Mouse (Mus musculus) MEL (cell line): Measurements from ENCODE around the gene Mrgpra6. TPM values are rescaled to one million over a fixed set of nuclear protein-coding genes. Genes with fewer than 3 reads are reported as not detected.
A peak's percentile ranks its signal among the peaks of the same experiment; 100 is the strongest.

ENCODE experiments used
- DNase-seq: peaks from one replicate; pipeline ENCODE4 v3.0.0; 2011; ENCODE audit warnings: low read depth, low spot score
- H3K27ac ChIP-seq: 2 replicates; pipeline ENCODE4 v1.5.1; 2012; ENCODE audit warnings: low read depth, mild to moderate bottlenecking, control low read depth, low read length, moderate library complexity; ENCODE audit not compliant: control insufficient read depth
- H3K27me3 ChIP-seq, 2 experiments: fragments of 150-350 bp in 1 of 2; sonication (generic) in 1 of 2; 2 replicates each; pipeline ENCODE4 v1.6.1; 2012; ENCODE audit warnings: low read length in 2 of 2, mild to moderate bottlenecking in 2 of 2, improper control_type of control experiment in 1 of 2, moderate library complexity in 1 of 2; ENCODE audit not compliant: insufficient read depth in 2 of 2, control insufficient read depth in 1 of 2
- H3K36me3 ChIP-seq, 2 experiments: 2 replicates each; pipeline ENCODE4 v1.6.1; 2012 to 2014; ENCODE audit warnings: low read length in 2 of 2, improper control_type of control experiment in 1 of 2, inconsistent platforms in 1 of 2, mild to moderate bottlenecking in 1 of 2; ENCODE audit not compliant: insufficient read depth in 2 of 2, control insufficient read depth in 1 of 2
- H3K4me1 ChIP-seq, 2 experiments: fragments of 150-350 bp in 1 of 2; sonication (generic) in 1 of 2; 2 replicates each; pipeline ENCODE4 v1.6.1; 2012; ENCODE audit warnings: low read length in 2 of 2, improper control_type of control experiment in 1 of 2, mild to moderate bottlenecking in 1 of 2; ENCODE audit not compliant: insufficient read depth in 2 of 2, control insufficient read depth in 1 of 2
- H3K4me3 ChIP-seq, 2 experiments: fragments of 150-350 bp in 1 of 2; sonication (generic) in 1 of 2; 2 replicates each; pipeline ENCODE4 v1.5.1; 2012; ENCODE audit warnings: low read depth in 2 of 2, low read length in 2 of 2, mild to moderate bottlenecking in 2 of 2, moderate library complexity in 2 of 2, control low read depth in 1 of 2, improper control_type of control experiment in 1 of 2; ENCODE audit not compliant: control insufficient read depth in 1 of 2, insufficient read depth in 1 of 2
- H3K79me2 ChIP-seq: 2 replicates; pipeline ENCODE4 v1.6.1; 2012; ENCODE audit warnings: mild to moderate bottlenecking, low read length, moderate library complexity; ENCODE audit not compliant: control insufficient read depth, poor library complexity, insufficient read depth
- H3K9ac ChIP-seq: 2 replicates; pipeline ENCODE4 v1.6.1; 2012; ENCODE audit warnings: low read depth, mild to moderate bottlenecking, control low read depth, low read length, moderate library complexity; ENCODE audit not compliant: control insufficient read depth, poor library complexity, severe bottlenecking
- H3K9me3 ChIP-seq: fragments of 150-350 bp; sonication (generic); replicated peaks from 2 replicates; pipeline ENCODE4 v1.6.1; 2012; ENCODE audit warnings: mild to moderate bottlenecking, low read length, improper control_type of control experiment, moderate library complexity; ENCODE audit not compliant: insufficient read depth
- CHD2 ChIP-seq: IDR thresholded peaks from 2 replicates; pipeline ENCODE4 v1.6.1; 2011; ENCODE audit warnings: low read length, improper control_type of control experiment
- CTCF ChIP-seq, 3 experiments: IDR thresholded peaks in 2 of 3; conservative IDR thresholded peaks in 1 of 3; 2 replicates each; pipeline ENCODE4 v1.5.1; 2011 to 2012; ENCODE audit warnings: low read length in 3 of 3, low read depth in 2 of 3, mild to moderate bottlenecking in 2 of 3, improper control_type of control experiment in 1 of 3, inconsistent platforms in 1 of 3, mixed read lengths in 1 of 3, moderate library complexity in 1 of 3; ENCODE audit not compliant: control insufficient read depth in 1 of 3, insufficient read depth in 1 of 3, poor library complexity in 1 of 3, severe bottlenecking in 1 of 3
- E2F4 ChIP-seq: IDR thresholded peaks from 2 replicates; pipeline ENCODE4 v1.6.1; 2011; ENCODE audit warnings: low read depth, low read length, improper control_type of control experiment, borderline replicate concordance
- EP300 ChIP-seq, 2 experiments: IDR thresholded peaks; 2 replicates each; pipeline ENCODE4 v1.6.1; 2011; ENCODE audit warnings: improper control_type of control experiment in 2 of 2, low read length in 2 of 2, low read depth in 1 of 2, mild to moderate bottlenecking in 1 of 2
- GABPA ChIP-seq: IDR thresholded peaks from 2 replicates; pipeline ENCODE4 v1.6.1; 2012; ENCODE audit warnings: low read depth, mild to moderate bottlenecking, inconsistent platforms, low read length, improper control_type of control experiment, moderate library complexity
- HCFC1 ChIP-seq: IDR thresholded peaks from 2 replicates; pipeline ENCODE4 v1.6.1; 2012; ENCODE audit warnings: low read depth, mild to moderate bottlenecking, inconsistent platforms, low read length, improper control_type of control experiment, moderate library complexity
- JUND ChIP-seq: IDR thresholded peaks from 2 replicates; pipeline ENCODE4 v1.6.1; 2011; ENCODE audit warnings: low read depth, mild to moderate bottlenecking, improper control_type of control experiment, low read length
- KAT2A ChIP-seq: conservative IDR thresholded peaks from 2 replicates; pipeline ENCODE4 v1.6.1; 2012; ENCODE audit warnings: low read depth, low read length, improper control_type of control experiment, inconsistent platforms
- MAFK ChIP-seq: IDR thresholded peaks from 2 replicates; pipeline ENCODE4 v1.6.1; 2011; ENCODE audit warnings: low read depth, mild to moderate bottlenecking, low read length, improper control_type of control experiment, borderline replicate concordance
- MEF2A ChIP-seq: IDR thresholded peaks from 2 replicates; pipeline ENCODE4 v1.6.1; 2014; ENCODE audit warnings: low read depth, mild to moderate bottlenecking, inconsistent platforms, low read length, improper control_type of control experiment; ENCODE audit not compliant: poor library complexity, insufficient replicate concordance, severe bottlenecking; ENCODE audit errors: extremely low read depth
- MXI1 ChIP-seq: IDR thresholded peaks from 2 replicates; pipeline ENCODE4 v1.6.1; 2011; ENCODE audit warnings: mild to moderate bottlenecking, low read depth, low read length, improper control_type of control experiment
- MYB ChIP-seq: IDR thresholded peaks from 2 replicates; pipeline ENCODE4 v1.6.1; 2011; ENCODE audit warnings: mild to moderate bottlenecking, low read depth, low read length, improper control_type of control experiment
- MYC ChIP-seq: IDR thresholded peaks from 2 replicates; pipeline ENCODE4 v1.6.1; 2011; ENCODE audit warnings: low read depth, mild to moderate bottlenecking, low read length, improper control_type of control experiment, moderate library complexity
- NELFE ChIP-seq: IDR thresholded peaks from 2 replicates; pipeline ENCODE4 v1.6.1; 2011; ENCODE audit warnings: low read depth, low read length, improper control_type of control experiment
- POLR2A ChIP-seq, 2 experiments: IDR thresholded peaks; 2 replicates each; pipeline ENCODE4 v1.6.1; 2011 to 2012; ENCODE audit warnings: low read length in 2 of 2, mild to moderate bottlenecking in 2 of 2, control low read depth in 1 of 2, improper control_type of control experiment in 1 of 2, low read depth in 1 of 2, moderate library complexity in 1 of 2; ENCODE audit not compliant: control insufficient read depth in 1 of 2, insufficient read depth in 1 of 2, poor library complexity in 1 of 2
- POLR2AphosphoS5 ChIP-seq: IDR thresholded peaks from 2 replicates; pipeline ENCODE4 v1.6.1; 2012; ENCODE audit warnings: low read depth, borderline replicate concordance, mild to moderate bottlenecking, inconsistent platforms, low read length, moderate library complexity, mixed read lengths
- RAD21 ChIP-seq: IDR thresholded peaks from 2 replicates; pipeline ENCODE4 v1.6.1; 2011; ENCODE audit warnings: mild to moderate bottlenecking, low read depth, low read length, improper control_type of control experiment
- RCOR1 ChIP-seq: IDR thresholded peaks from 2 replicates; pipeline ENCODE4 v1.6.1; 2012; ENCODE audit warnings: low read depth, mild to moderate bottlenecking, inconsistent platforms, low read length, improper control_type of control experiment
- SIN3A ChIP-seq: IDR thresholded peaks from 2 replicates; pipeline ENCODE4 v1.6.1; 2012; ENCODE audit warnings: low read length, improper control_type of control experiment, inconsistent platforms
- SMC3 ChIP-seq: IDR thresholded peaks from 2 replicates; pipeline ENCODE4 v1.6.1; 2011; ENCODE audit warnings: low read depth, low read length, improper control_type of control experiment
- TBP ChIP-seq: IDR thresholded peaks from 2 replicates; pipeline ENCODE4 v1.8.0; 2011; ENCODE audit warnings: low read depth, low read length, improper control_type of control experiment
- TCF12 ChIP-seq: IDR thresholded peaks from 2 replicates; pipeline ENCODE4 v1.6.1; 2014; ENCODE audit warnings: low read depth, mild to moderate bottlenecking, inconsistent platforms, low read length, improper control_type of control experiment, moderate library complexity
- UBTF ChIP-seq: IDR thresholded peaks from 2 replicates; pipeline ENCODE4 v1.6.1; 2012; ENCODE audit warnings: low read depth, mild to moderate bottlenecking, inconsistent platforms, low read length, improper control_type of control experiment, moderate library complexity, borderline replicate concordance; ENCODE audit not compliant: insufficient read depth
- USF2 ChIP-seq, 2 experiments: IDR thresholded peaks; 2 replicates each; pipeline ENCODE4 v1.6.1; 2011 to 2012; ENCODE audit warnings: improper control_type of control experiment in 2 of 2, low read length in 2 of 2, borderline replicate concordance in 1 of 2, inconsistent platforms in 1 of 2, low read depth in 1 of 2, mild to moderate bottlenecking in 1 of 2; ENCODE audit not compliant: insufficient read depth in 1 of 2
- polyA plus RNA-seq, 2 experiments: library from polyadenylated mRNA; stranded (reverse) in 1 of 2; unstranded in 1 of 2; fragments of >175 nt in 1 of 2; fragments of >200 nt in 1 of 2; gene quantifications; 2 replicates each; pipeline versions ENCODE4 v1.2.1 to v1.2.4; 2012; ENCODE audit warnings: low replicate concordance in 2 of 2, low read depth in 1 of 2; ENCODE audit not compliant: insufficient read length in 2 of 2, insufficient read depth in 1 of 2, missing spikeins in 1 of 2
- total RNA-seq: library from RNA; depleted of rRNA; stranded (reverse); fragments of 300-350 nt; gene quantifications from 2 replicates; pipeline ENCODE4 v1.2.3, GENCODE M21; 2012; rRNA removed

The Mrgpra6 gene
- total RNA-seq (not detected in 2 replicates), polyA plus RNA-seq (not detected)

DNA sequence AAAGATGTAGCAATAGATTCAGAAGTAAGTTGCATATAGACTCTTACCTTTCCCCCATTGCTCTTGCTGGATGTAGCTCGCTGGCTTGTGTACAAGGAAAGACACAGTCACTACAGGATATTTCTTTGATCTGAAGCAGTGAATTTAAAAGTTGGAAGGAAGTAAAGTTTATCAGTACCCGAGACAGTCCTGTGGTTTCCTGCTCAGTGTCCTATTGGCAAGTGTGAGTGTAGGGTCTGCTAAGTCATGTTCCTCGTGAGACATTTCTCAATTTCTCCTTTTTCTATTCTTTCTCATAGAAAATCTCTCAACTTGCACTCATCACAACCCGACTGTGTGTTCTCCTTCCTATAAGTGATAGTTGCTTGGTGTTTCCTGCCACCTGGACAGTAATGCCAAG, at the start of gene Mrgpra6:
Gene Mrgpra6 (minus strand): TSS at position 91 of the 400 bp plus-strand sequence.
- TF ChIP-seq CTCF (IDR thresholded peaks at IDR 0.05 in 2 of 3, conservative IDR thresholded peaks at IDR 0.05 in 1 of 3; ENCODE audit: control insufficient read depth in 1 of 3, insufficient read depth in 1 of 3, low read depth in 2 of 3, low read length in 3 of 3, poor library complexity in 1 of 3, severe bottlenecking in 1 of 3) (no peak), EP300 (IDR thresholded peaks at IDR 0.05; ENCODE audit: low read depth in 1 of 2, low read length in 2 of 2) (no peak), USF2 (IDR thresholded peaks at IDR 0.05; ENCODE audit: borderline replicate concordance in 1 of 2, insufficient read depth in 1 of 2, low read depth in 1 of 2, low read length in 2 of 2) (no peak), MEF2A (no peak), RCOR1 (no peak), E2F4 (no peak), MYC (no peak), KAT2A (no peak), TCF12 (no peak), RAD21 (no peak), CHD2 (no peak), POLR2AphosphoS5 (no peak), TBP (no peak), GABPA (no peak), MAFK (no peak), MXI1 (no peak)
- Histone ChIP-seq H3K36me3 (no peaks in the 10 kb centered on the region), H3K79me2 (no peaks in the 10 kb centered on the region), H3K27me3 (no peaks in the 10 kb centered on the region), H3K27ac (no peak within 1 kb of the TSS), H3K4me3 (no peak within 1 kb of the TSS), H3K4me1 (no peaks in the 10 kb centered on the region), H3K9me3 (no peaks in the 10 kb centered on the region), H3K9ac (no peak within 1 kb of the TSS)
- DNase-seq = peak; percentile 7

- H3K9ac ChIP-seq = no peak within 1 kb of the TSS
- H3K9me3 ChIP-seq = no peaks in the 10 kb centered on the region
- H3K27me3 ChIP-seq = no peaks in the 10 kb centered on the region
- no peak for TF ChIP-seq KAT2A
- TF ChIP-seq MYB = no peak
- TF ChIP-seq MXI1 = no peak
- TF ChIP-seq HCFC1 = no peak
- no peak for TF ChIP-seq JUND
- no peak for TF ChIP-seq CTCF (IDR thresholded peaks at IDR 0.05 in 2 of 3, conservative IDR thresholded peaks at IDR 0.05 in 1 of 3; ENCODE audit: control insufficient read depth in 1 of 3, insufficient read depth in 1 of 3, low read depth in 2 of 3, low read length in 3 of 3, poor library complexity in 1 of 3, severe bottlenecking in 1 of 3)
- TF ChIP-seq RCOR1 = peak; percentile 64
- no peak for TF ChIP-seq POLR2AphosphoS5
- TF ChIP-seq POLR2A (IDR thresholded peaks at IDR 0.05; ENCODE audit: control insufficient read depth in 1 of 2, insufficient read depth in 1 of 2, low read depth in 1 of 2, low read length in 2 of 2, poor library complexity in 1 of 2) = no peak
- TF ChIP-seq UBTF = no peak
- peak; percentile 41; the same call in 1 of the 2 replicates for TF ChIP-seq TCF12
- TF ChIP-seq SIN3A = no peak
- no peak for TF ChIP-seq SMC3
- no peak for TF ChIP-seq NELFE
- TF ChIP-seq EP300 (IDR thresholded peaks at IDR 0.05; ENCODE audit: low read depth in 1 of 2, low read length in 2 of 2) = peak; percentile 15 to 28; a peak in 1 of 4 replicates
- TF ChIP-seq, all 39 proteins: peak for 3
- H3K79me2 ChIP-seq = no peaks in the 10 kb centered on the region
- no peak within 1 kb of the TSS for H3K27ac ChIP-seq
- H3K36me3 ChIP-seq = no peaks in the 10 kb centered on the region
- peak; percentile 30 for DNase-seq
- H3K4me3 ChIP-seq = no peak within 1 kb of the TSS
- no peaks in the 10 kb centered on the region for H3K4me1 ChIP-seq
These were observed 48.0 kb upstream of the Mrgpra6 start, which contains the start of gene Mrgpra9 for GRCm38 (mm10) chr7:47252770-47253169. Gene Mrgpra9, minus strand, starts transcription at chr7:47252848.
